Mouse (Mus musculus): ENCODE measurements around the gene 0610040J01Rik. TPM values are rescaled to one million over a fixed set of nuclear protein-coding genes. Genes with fewer than 3 reads are reported as not detected.

0610040J01Rik gene
- total RNA-seq, 2 experiments from 2014 or later: 0.24 to 1.1 TPM

GRCm38 (mm10) chr5:63827415-63828053 is 15.4 kb downstream of the 0610040J01Rik start:
- ATAC-seq (replicated peaks; ENCODE audit: low FRiP score, low TSS enrichment, poor library complexity, severe bottlenecking): no peak

GRCm38 (mm10) chr5:63828380-63829185 is 16.4 kb downstream of the 0610040J01Rik start:
- no peak for ATAC-seq (replicated peaks; ENCODE audit: low FRiP score, low TSS enrichment, poor library complexity, severe bottlenecking)

GRCm38 (mm10) chr5:63831054-63831453 is 18.9 kb downstream of the 0610040J01Rik start:
- no peak for ATAC-seq (replicated peaks; ENCODE audit: low FRiP score, low TSS enrichment, poor library complexity, severe bottlenecking)

- no peak for ATAC-seq (replicated peaks; ENCODE audit: low FRiP score, low TSS enrichment, poor library complexity, severe bottlenecking)
These were observed 21.8 kb downstream of the 0610040J01Rik start for GRCm38 (mm10) chr5:63833955-63834354.

GRCm38 (mm10) chr5:63834435-63834834 is 22.3 kb downstream of the 0610040J01Rik start:
- no peak for ATAC-seq (replicated peaks; ENCODE audit: low FRiP score, low TSS enrichment, poor library complexity, severe bottlenecking)

GRCm38 (mm10) chr5:63837115-63837514 is 25.0 kb downstream of the 0610040J01Rik start:
- ATAC-seq (replicated peaks; ENCODE audit: low FRiP score, low TSS enrichment, poor library complexity, severe bottlenecking): no peak

GRCm38 (mm10) chr5:63837851-63838250 is 25.7 kb downstream of the 0610040J01Rik start:
- ATAC-seq (replicated peaks; ENCODE audit: low FRiP score, low TSS enrichment, poor library complexity, severe bottlenecking): no peak

GRCm38 (mm10) chr5:63839801-63840416 is 27.7 kb downstream of the 0610040J01Rik start:
- ATAC-seq (replicated peaks; ENCODE audit: low FRiP score, low TSS enrichment, poor library complexity, severe bottlenecking): no peak

- ATAC-seq (replicated peaks; ENCODE audit: low FRiP score, low TSS enrichment, poor library complexity, severe bottlenecking): no peak
These were observed 34.9 kb downstream of the 0610040J01Rik start for GRCm38 (mm10) chr5:63847080-63847479.

GRCm38 (mm10) chr5:63847541-63848226 is 35.5 kb downstream of the 0610040J01Rik start:
- no peak for ATAC-seq (replicated peaks; ENCODE audit: low FRiP score, low TSS enrichment, poor library complexity, severe bottlenecking)

- no peak for ATAC-seq (replicated peaks; ENCODE audit: low FRiP score, low TSS enrichment, poor library complexity, severe bottlenecking)
These were observed 46.7 kb downstream of the 0610040J01Rik start for GRCm38 (mm10) chr5:63858901-63859300.

GRCm38 (mm10) chr5:63867421-63867820 is 55.3 kb downstream of the 0610040J01Rik start:
- ATAC-seq (replicated peaks; ENCODE audit: low FRiP score, low TSS enrichment, poor library complexity, severe bottlenecking): no peak

GRCm38 (mm10) chr5:63872176-63872932 is 60.2 kb downstream of the 0610040J01Rik start:
- ATAC-seq (replicated peaks; ENCODE audit: low FRiP score, low TSS enrichment, poor library complexity, severe bottlenecking): no peak

GRCm38 (mm10) chr5:63874880-63875279 is 62.7 kb downstream of the 0610040J01Rik start:
- no peak for ATAC-seq (replicated peaks; ENCODE audit: low FRiP score, low TSS enrichment, poor library complexity, severe bottlenecking)

GRCm38 (mm10) chr5:63876081-63876480 is 63.9 kb downstream of the 0610040J01Rik start:
- no peak for ATAC-seq (replicated peaks; ENCODE audit: low FRiP score, low TSS enrichment, poor library complexity, severe bottlenecking)

- ATAC-seq (replicated peaks; ENCODE audit: low FRiP score, low TSS enrichment, poor library complexity, severe bottlenecking): no peak
These were observed 66.9 kb downstream of the 0610040J01Rik start for GRCm38 (mm10) chr5:63879026-63879425.

- no peak for ATAC-seq (replicated peaks; ENCODE audit: low FRiP score, low TSS enrichment, poor library complexity, severe bottlenecking)
These were observed 74.1 kb downstream of the 0610040J01Rik start for GRCm38 (mm10) chr5:63886292-63886691.

- peak; percentile 62 for ATAC-seq (replicated peaks; ENCODE audit: low FRiP score, low TSS enrichment, poor library complexity, severe bottlenecking)
These were observed 74.5 kb downstream of the 0610040J01Rik start for GRCm38 (mm10) chr5:63886709-63887108.

GRCm38 (mm10) chr5:63887111-63887510 is 74.9 kb downstream of the 0610040J01Rik start:
- 0 out of 2 replicates have a peak, but pooled peaks have one; percentile 48 for ATAC-seq (replicated peaks; ENCODE audit: low FRiP score, low TSS enrichment, poor library complexity, severe bottlenecking)

All from megakaryocyte-erythroid progenitor cell, adult 5-6 weeks (primary cell).